Mouse (Mus musculus) layer of hippocampus, postnatal 14 days (tissue): ENCODE measurements at regions not wholly inside any gene's neighbourhood (a gene's known extent, or its start where the extent isn't known, plus 50 kb on each side); places are given as distances from the start of the nearest gene placed in this dataset.

Source experiments
- DNase-seq, 2 experiments: peaks; one replicate each; pipeline ENCODE4 v3.0.0; 2021 to 2022; ENCODE audit warnings: low spot score in 2 of 2, mixed read lengths in 1 of 2

- DNase-seq: no peak
Observed at GRCm38 (mm10) chr6:127341604-127342003, 105.0 kb upstream of the Parp11 start.

- DNase-seq: no peak
Observed at GRCm38 (mm10) chr6:127348770-127349409, 97.8 kb upstream of the Parp11 start.

- no peak for DNase-seq
Observed at GRCm38 (mm10) chr6:127349479-127350110, 97.0 kb upstream of the Parp11 start.

GRCm38 (mm10) chr6:127351691-127352090 lies 94.9 kb upstream of the Parp11 start:
- no peak for DNase-seq

GRCm38 (mm10) chr6:127355112-127355511 lies 91.5 kb upstream of the Parp11 start:
- DNase-seq: no peak

GRCm38 (mm10) chr6:127356442-127356841 lies 90.2 kb upstream of the Parp11 start:
- DNase-seq: peak in 1 of 2 experiments; percentile 18

GRCm38 (mm10) chr6:127358805-127359204 lies 87.8 kb upstream of the Parp11 start:
- no peak for DNase-seq

- peak; percentile 70 to 72 for DNase-seq
Observed at GRCm38 (mm10) chr6:127359391-127359874, 87.2 kb upstream of the Parp11 start.

GRCm38 (mm10) chr6:127362166-127362565 lies 84.5 kb upstream of the Parp11 start:
- no peak for DNase-seq

GRCm38 (mm10) chr6:127362966-127363752 lies 83.5 kb upstream of the Parp11 start:
- DNase-seq: peak in 1 of 2 experiments; percentile 31

GRCm38 (mm10) chr6:127363871-127364590 lies 82.6 kb upstream of the Parp11 start:
- no peak for DNase-seq

GRCm38 (mm10) chr6:127364591-127365187 lies 82.0 kb upstream of the Parp11 start:
- DNase-seq: no peak

GRCm38 (mm10) chr6:127365246-127365645 lies 81.4 kb upstream of the Parp11 start:
- DNase-seq: no peak

- no peak for DNase-seq
Observed at GRCm38 (mm10) chr6:127365651-127366050, 81.0 kb upstream of the Parp11 start.

GRCm38 (mm10) chr6:127373052-127373451 lies 73.6 kb upstream of the Parp11 start:
- DNase-seq: no peak

GRCm38 (mm10) chr6:127373797-127374463 lies 72.7 kb upstream of the Parp11 start:
- no peak for DNase-seq

- no peak for DNase-seq
Observed at GRCm38 (mm10) chr6:127374464-127375143, 72.0 kb upstream of the Parp11 start.

- no peak for DNase-seq
Observed at GRCm38 (mm10) chr6:127375144-127375529, 71.5 kb upstream of the Parp11 start.

- no peak for DNase-seq
Observed at GRCm38 (mm10) chr6:127375711-127376199, 70.9 kb upstream of the Parp11 start.

- DNase-seq: no peak
Observed at GRCm38 (mm10) chr6:127378701-127379100, 67.9 kb upstream of the Parp11 start.
